Mouse (Mus musculus): ENCODE results near the gene Tef. TPM values are rescaled to one million over a fixed set of nuclear protein-coding genes. Genes with fewer than 3 reads are reported as not detected.

Tef gene
- total RNA-seq, 2 experiments from 2014 or later: 68.4 to 74.1 TPM

- no peak for DNase-seq
Measured at GRCm38 (mm10) chr15:81828426-81829207, 26.4 kb downstream of the Tef start.

- DNase-seq: no peak
Measured at GRCm38 (mm10) chr15:81829208-81829580, 27.0 kb downstream of the Tef start.

DNA sequence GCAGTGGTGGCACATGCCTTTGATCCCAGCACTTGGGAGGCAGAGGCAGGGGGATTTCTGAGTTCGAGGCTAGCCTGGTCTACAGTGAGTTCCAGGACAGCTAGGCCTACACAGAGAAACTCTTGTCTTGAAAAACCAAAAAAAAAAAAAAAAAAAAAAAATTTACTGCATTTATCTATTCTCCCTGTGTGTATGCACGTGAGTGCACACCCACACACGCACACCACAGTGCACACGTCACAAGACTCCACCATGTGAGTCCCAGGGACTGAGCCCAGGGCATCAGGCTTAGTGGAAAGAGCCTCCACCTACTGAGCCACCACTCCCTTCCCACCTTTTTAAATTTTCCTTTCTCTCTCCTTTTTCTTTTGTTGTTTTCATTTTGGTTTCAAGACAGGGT lies 28.3 kb downstream of the Tef start:
- no peak for DNase-seq

GRCm38 (mm10) chr15:81831136-81831825 lies 29.1 kb downstream of the Tef start:
- DNase-seq: peak; percentile 93

DNA sequence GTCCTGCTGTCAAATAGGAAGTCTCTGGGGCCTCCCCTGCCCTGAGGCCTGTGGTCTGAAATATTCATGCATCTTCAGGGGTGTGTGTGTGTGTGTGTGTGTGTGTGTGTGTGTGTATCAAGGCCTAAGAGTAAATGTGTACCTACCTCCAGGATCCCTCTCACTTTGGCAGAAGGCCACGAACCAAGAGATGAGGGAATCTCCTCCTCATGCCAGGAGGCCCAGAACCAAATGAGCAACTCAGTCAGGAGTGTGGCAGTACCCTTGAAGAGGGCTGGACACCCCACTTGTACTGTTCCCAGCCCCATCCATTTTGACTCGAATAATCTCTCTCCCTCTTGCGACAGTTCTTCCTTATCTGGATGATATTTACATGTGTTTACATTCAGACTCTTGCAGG lies 30.0 kb downstream of the Tef start:
- no peak for DNase-seq

GRCm38 (mm10) chr15:81833481-81833880 lies 31.3 kb downstream of the Tef start:
- DNase-seq: no peak

GRCm38 (mm10) chr15:81834171-81834841 lies 32.1 kb downstream of the Tef start:
- peak; percentile 34 for DNase-seq

DNA sequence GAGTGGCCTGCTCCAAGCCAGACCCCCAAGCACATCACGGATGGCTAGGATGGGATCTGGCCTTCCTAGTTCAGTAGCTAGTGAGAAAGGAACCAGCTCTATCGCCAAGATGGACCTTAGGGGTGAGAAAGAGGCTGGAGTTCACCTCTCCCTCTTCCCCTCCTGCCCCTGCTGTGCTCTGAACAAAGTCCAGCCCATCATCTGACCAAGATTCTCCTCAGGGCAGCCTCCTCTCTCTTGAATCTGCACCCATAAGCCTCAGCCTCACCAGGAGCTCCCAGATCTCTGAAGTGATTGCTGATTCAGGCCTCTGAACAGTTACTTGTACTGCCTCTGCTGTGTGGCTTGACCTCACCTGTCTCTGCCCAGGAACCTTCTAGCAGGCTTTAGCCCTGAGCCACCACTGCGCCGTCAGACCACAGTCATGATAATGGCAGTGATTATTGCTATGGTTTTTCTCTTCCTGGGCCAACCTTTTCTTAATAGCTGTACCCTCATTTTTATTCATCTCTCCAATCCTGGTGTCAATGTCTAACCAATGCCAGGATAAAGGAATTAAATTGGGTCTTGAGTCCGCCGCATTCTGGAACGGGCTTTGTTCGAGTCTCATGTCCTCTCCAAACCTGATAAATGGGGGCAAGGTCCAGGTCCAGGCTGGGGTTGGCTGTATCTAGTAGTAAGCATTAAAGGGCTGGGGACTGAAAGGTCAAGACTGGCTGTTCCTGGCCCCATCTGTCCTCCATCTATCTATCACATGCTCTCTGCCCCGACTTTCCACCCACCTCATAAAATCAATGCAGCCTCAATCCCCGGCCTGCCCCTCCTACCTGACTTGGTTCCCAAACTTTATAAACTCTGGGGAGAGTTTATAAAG lies 33.0 kb downstream of the Tef start:
- peak; percentile 6 for DNase-seq

DNA sequence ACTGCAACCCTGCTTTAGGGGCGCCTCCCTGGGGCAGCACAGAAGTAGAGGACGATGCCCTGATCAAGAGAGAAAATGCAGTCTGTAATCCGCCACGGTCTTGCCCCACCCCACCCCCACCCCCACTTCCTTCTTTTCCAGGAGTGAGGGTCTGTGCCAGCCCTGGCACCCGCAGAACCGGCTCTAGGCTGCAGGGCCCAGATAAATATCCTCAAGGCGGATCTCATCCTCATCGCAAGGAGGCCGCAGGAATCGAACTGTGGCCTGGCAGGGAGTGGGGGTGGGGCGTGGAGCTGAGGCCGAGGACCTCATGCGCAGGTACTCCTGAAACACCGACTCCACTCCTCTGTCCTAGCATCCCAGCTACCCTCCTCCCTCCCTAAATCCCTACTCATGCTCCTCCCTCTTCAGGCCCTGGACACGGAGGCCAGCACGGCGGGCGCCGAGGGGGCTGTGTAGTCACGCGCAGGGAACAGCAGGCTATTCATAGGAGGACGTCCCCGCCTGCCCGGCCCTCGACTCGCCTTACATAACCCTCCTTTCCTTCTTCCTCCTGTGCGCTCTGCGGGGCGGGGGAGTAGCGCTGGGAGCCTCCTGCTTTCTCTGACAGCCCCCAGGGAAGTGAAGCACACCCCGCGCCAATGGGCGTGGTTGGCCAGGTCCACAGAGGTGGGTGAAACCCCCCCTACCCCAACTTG lies 34.1 kb downstream of the Tef start:
- DNase-seq: peak; percentile 86

DNA sequence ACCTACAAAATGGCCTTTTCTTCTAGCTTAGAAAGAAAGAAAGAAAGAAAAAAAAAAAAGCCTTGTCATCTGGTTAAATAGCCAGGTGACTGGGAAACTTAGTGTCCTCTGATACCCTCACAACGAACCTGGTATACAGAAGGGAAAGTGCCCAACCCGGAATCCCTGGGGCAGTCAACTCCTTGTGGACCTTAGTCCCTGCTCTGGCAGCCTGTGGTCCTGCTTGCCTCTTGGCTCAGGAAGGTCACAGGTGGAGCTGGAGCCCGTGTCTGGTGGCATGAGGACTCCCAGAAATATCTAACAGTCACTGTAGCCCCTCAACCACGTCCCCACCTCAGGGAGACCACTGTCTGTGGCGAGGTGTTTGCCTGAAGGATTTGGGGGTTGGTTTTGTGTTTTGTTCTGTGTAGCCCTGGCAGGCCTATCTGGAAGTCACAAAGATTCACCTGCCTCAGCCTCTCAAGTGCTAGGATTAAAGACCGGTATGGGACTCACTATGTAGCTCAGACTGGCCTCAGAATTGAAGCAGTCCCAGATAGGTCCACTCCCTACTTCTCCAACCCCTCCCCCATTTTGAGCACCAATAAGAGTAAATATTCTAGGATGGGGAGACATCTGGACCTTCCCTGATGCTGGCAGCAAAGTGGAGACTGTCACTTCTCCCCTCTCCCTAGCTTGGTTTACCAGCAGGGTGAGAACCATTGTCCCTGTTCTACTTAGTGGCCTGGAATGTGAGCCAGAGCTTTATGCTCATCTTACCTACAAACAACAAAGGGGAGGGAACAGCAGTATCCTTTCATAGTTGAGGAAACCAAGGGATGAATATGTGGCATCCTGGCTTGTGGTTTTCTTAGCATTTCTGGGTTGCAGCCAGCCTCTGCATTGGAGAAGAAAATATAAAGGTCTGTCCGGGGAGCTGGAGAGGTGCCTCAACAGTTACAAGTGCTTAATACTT lies 35.0 kb downstream of the Tef start:
- no peak for DNase-seq

GRCm38 (mm10) chr15:81838554-81839235 lies 36.5 kb downstream of the Tef start:
- no peak for DNase-seq

DNA sequence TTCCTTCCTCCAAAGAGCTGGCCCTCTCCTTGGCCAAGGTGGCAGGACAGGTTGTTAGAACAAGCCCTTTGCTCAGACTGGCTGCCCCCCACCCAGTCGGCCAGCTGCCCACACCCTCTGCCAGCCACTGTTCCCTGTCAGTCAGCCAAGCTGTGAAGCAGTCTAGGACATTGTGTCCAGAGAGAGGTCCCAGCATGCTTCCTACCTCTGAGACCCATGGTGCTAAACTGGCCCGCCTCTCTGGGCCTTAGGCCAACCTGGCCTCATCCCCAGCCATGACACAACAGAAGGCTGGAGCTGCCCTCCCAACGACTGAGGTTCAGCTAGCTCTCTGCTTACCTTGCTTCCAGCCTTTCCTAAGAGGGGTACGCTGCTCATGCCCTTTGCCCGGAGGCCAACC lies 37.4 kb downstream of the Tef start:
- peak; percentile 93 for DNase-seq

DNA sequence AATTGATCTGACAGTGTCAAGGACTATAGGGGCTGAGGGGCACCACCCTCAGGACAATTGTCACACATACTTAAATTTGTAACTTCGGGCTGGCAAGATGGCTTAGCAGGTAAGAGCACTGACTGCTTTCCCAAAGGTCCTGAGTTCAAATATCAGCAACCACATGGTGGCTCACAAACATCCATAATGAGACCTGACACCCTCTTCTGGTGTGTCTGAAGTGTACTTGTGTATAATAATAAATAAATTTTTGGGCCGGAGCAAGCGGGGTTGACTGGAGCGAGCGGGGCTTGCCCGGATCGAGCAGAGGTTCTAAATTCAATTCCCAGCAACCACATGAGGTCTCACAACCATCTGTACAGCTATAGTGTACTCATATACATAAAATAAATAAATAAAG lies 38.1 kb downstream of the Tef start:
- no peak for DNase-seq

- DNase-seq: no peak
Measured at GRCm38 (mm10) chr15:81842275-81842674, 40.1 kb downstream of the Tef start.

GRCm38 (mm10) chr15:81845033-81845625 lies 42.9 kb downstream of the Tef start:
- DNase-seq: peak; percentile 46

DNA sequence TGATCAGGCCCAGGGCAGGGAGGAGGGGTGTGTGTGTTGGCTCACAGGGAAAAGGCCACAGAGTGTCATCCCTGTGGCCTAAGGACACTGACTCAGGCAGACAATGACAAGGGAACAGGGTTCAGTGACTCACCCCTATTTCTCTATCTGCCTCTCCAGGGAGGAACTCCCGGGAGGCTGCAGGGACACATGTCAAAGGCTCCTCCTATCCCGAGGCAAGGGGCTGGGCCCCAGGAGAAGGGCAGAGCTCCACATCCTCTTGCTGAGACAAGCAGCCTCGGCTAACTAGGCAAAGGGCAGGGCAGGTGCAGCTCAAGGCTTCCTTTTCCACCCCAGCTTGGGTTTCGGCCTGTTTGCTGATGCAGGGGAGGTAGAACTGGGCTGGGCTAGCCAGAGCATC lies 43.5 kb downstream of the Tef start:
- peak; percentile 91 for DNase-seq

DNA sequence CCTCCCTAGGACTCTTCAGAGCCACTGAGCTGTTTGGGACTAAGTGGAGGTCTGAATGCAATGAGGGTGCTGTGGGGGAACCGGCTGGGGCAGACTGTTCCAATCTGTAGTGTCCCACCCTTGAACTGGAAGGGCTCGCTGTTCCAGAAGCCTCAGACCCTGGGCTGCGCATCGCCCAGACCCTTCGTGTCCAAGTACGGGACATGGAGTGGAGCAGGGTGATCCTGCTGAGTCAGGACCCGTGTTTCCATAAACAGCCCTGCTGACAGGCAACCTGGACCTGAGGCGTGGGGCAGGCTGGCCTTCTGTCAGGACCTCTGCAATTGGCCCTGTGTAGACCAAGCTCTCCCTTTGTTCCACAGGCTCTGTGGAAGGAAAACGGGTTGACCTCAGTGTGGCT lies 44.5 kb downstream of the Tef start:
- DNase-seq: no peak

DNA sequence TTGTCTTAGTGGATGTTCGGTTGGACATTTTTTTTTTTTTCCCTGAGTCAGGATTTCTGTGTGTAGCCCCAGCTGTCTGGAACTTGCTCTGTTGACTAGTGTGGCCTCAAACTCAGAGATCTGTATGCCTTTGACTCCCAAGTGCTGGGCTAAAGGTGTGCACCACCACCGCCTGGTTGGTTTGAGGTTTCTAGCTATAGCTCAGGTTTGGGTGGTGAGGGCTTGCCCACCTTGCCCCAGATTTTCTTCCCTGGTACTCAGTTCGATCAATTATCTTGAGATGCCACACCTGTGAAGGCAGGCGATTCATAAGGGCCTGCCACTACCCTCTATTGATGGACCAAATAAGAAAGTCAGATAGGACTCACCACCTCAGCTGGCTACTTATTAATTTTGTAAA lies 44.9 kb downstream of the Tef start:
- DNase-seq: no peak

DNA sequence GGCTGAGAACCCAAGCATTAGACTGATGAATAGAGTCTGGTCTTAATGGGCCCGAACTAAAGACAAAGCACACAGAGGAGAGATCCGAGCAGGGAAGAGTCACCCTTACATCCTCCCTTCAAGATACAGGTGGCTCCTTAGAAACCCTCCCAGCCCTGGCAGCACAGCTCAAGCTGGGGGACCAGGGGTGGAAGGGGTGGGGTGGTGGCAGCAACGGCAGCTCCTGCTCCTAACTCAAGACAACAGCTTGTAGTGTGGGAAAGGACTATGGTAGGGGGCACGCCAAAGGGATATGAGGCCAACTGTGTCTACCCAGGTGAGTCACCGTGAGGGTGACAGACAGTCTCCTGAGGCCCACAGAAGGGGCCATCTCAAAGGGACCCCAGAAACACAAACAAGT lies 45.6 kb downstream of the Tef start:
- DNase-seq: no peak
